Mouse (Mus musculus) embryonic fibroblast, embryonic 13.5 days (primary cell): ENCODE results near the gene Adcy5. TPM values are rescaled to one million over a fixed set of nuclear protein-coding genes. Genes with fewer than 3 reads are reported as not detected.

Source experiments
- H3K27ac ChIP-seq: 2 replicates; pipeline ENCODE4 v1.5.1; 2012; ENCODE audit warnings: low read length, control low read depth, inconsistent platforms; ENCODE audit not compliant: insufficient read depth
- H3K4me1 ChIP-seq: 2 replicates; pipeline ENCODE4 v1.6.1; 2011; ENCODE audit warnings: low read length; ENCODE audit not compliant: control insufficient read depth, insufficient read depth
- H3K4me3 ChIP-seq: 2 replicates; pipeline ENCODE4 v1.5.1; 2011; ENCODE audit warnings: mild to moderate bottlenecking, control low read depth, low read length; ENCODE audit not compliant: insufficient read depth
- CTCF ChIP-seq: IDR thresholded peaks from 2 replicates; pipeline ENCODE4 v1.5.1; 2011; ENCODE audit warnings: mild to moderate bottlenecking, control low read depth, low read length, moderate library complexity, borderline replicate concordance; ENCODE audit not compliant: insufficient read depth
- POLR2A ChIP-seq: IDR thresholded peaks from 2 replicates; pipeline ENCODE4 v1.6.1; 2011; ENCODE audit warnings: low read depth, mild to moderate bottlenecking, control low read depth, low read length, moderate library complexity
- polyA plus RNA-seq: library from polyadenylated mRNA; stranded (reverse); fragments of >200 nt; gene quantifications from 2 replicates; pipeline ENCODE4 v1.2.4, GENCODE M21; 2011; ENCODE audit warnings: low read depth; ENCODE audit not compliant: missing spikeins, insufficient read length

The Adcy5 gene
- polyA plus RNA-seq, 1 experiment, result 1.3 TPM

- Histone ChIP-seq H3K27ac (no peak overlapping the region), H3K4me1 (no peaks in the 10 kb centered on the region), H3K4me3 (no peak overlapping the region)
- no peak for TF ChIP-seq POLR2A
Measured at GRCm38 (mm10) chr16:35179082-35179481, 24.4 kb downstream of the Adcy5 start.

- H3K27ac ChIP-seq, result no peak overlapping the region
- H3K4me3 ChIP-seq, result no peak overlapping the region
- TF ChIP-seq POLR2A (no peak), CTCF (no peak)
- no peaks in the 10 kb centered on the region for H3K4me1 ChIP-seq
Measured at GRCm38 (mm10) chr16:35183161-35183560, 28.5 kb downstream of the Adcy5 start.

GRCm38 (mm10) chr16:35188111-35188510, 33.4 kb downstream of the Adcy5 start:
- no peaks in the 10 kb centered on the region for H3K4me1 ChIP-seq
- no peak for TF ChIP-seq CTCF
- TF ChIP-seq POLR2A, result no peak
- H3K4me3 ChIP-seq, result no peak overlapping the region
- H3K27ac ChIP-seq, result no peak overlapping the region

DNA sequence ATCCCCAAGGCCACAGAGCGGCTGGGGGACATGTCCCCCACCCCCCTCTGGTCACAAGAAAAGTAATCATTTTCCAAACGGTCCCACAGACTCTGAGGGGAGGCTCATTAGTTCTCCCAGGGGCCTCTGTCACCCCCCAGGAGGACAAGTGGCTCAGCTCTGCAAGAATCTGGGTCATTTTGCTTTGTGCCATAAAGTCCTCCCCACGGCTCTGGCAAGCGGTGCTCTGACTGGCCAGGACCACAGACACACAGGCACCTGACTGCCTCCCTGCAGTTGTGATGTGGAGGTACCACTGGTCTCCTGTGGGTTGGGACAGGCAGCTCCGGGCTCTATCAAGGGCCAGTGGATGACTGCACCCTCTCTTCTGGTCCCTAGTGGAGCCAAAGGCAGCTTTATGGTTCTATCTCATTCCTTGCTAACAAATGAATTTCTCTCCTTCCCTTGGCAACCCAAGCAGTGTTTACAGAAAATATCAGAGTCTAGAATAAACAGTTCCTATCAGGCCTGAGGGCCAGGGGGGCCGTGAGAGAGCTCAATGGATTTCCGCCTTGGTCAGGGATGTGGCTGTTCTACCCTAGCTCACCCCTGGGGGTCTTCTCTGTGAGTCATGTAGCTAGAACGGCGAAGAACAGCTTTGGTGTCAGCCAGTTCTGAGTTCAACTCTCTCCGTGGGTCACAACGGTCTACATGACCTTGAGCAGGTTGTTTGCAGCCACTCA, 34.9 kb downstream of the Adcy5 start:
- no peak overlapping the region for H3K4me3 ChIP-seq
- H3K27ac ChIP-seq, result no peak overlapping the region
- TF ChIP-seq CTCF, result no peak
- TF ChIP-seq POLR2A, result no peak
- no peaks in the 10 kb centered on the region for H3K4me1 ChIP-seq

GRCm38 (mm10) chr16:35190777-35191176, 36.1 kb downstream of the Adcy5 start:
- H3K4me1 ChIP-seq, result no peaks in the 10 kb centered on the region
- no peak overlapping the region for H3K4me3 ChIP-seq
- TF ChIP-seq POLR2A, result no peak
- TF ChIP-seq CTCF, result no peak
- no peak overlapping the region for H3K27ac ChIP-seq

GRCm38 (mm10) chr16:35191271-35191670, 36.6 kb downstream of the Adcy5 start:
- Histone ChIP-seq H3K4me3 (no peak overlapping the region), H3K27ac (no peak overlapping the region), H3K4me1 (no peaks in the 10 kb centered on the region)
- TF ChIP-seq CTCF, result no peak
- TF ChIP-seq POLR2A, result no peak

GRCm38 (mm10) chr16:35192471-35192870, 37.8 kb downstream of the Adcy5 start:
- Histone ChIP-seq H3K4me3 (no peak overlapping the region), H3K4me1 (no peaks in the 10 kb centered on the region), H3K27ac (no peak overlapping the region)
- TF ChIP-seq CTCF (no peak), POLR2A (no peak)

- Histone ChIP-seq H3K27ac (no peak overlapping the region), H3K4me3 (no peak overlapping the region), H3K4me1 (no peaks in the 10 kb centered on the region)
- no peak for TF ChIP-seq POLR2A
- TF ChIP-seq CTCF, result no peak
Measured at GRCm38 (mm10) chr16:35193357-35193756, 38.7 kb downstream of the Adcy5 start.

DNA sequence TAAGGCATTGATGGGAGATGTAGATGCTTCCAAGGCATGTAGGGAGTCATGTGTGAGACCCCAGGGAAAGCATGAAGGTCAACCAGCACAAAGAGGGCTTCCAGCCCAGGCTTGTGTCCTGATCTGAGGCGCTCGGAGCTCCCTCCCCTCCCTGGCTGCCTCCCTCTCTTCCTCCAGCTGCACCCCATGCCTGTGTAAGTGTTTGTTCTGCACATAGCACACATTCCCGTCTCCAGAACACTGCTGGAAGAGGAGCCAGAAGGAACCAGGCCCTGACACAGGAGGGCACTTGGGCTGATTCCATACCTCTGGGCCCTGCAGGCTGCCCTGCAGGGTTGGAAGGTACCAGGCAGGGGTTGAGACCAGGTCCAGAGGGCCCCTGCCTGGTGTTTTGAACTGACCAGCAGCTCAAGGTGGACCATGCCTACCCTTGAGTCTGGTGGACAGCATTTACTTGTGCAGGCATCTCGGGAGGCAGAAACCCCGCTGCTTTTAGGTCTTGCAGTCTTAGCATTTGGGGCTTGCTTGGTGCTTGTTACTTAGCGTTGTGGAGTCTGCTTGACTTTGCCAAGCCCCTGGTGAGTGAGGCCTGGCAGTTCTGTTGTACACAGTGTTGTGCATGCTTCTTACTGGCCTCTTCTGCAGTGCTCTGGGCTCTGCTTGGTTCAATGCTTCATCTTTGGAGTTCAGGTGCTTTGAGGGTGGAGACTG, 45.2 kb downstream of the Adcy5 start:
- no peak overlapping the region for H3K27ac ChIP-seq
- TF ChIP-seq POLR2A, result no peak
- TF ChIP-seq CTCF, result no peak
- no peak overlapping the region for H3K4me3 ChIP-seq
- H3K4me1 ChIP-seq, result no peaks in the 10 kb centered on the region

DNA sequence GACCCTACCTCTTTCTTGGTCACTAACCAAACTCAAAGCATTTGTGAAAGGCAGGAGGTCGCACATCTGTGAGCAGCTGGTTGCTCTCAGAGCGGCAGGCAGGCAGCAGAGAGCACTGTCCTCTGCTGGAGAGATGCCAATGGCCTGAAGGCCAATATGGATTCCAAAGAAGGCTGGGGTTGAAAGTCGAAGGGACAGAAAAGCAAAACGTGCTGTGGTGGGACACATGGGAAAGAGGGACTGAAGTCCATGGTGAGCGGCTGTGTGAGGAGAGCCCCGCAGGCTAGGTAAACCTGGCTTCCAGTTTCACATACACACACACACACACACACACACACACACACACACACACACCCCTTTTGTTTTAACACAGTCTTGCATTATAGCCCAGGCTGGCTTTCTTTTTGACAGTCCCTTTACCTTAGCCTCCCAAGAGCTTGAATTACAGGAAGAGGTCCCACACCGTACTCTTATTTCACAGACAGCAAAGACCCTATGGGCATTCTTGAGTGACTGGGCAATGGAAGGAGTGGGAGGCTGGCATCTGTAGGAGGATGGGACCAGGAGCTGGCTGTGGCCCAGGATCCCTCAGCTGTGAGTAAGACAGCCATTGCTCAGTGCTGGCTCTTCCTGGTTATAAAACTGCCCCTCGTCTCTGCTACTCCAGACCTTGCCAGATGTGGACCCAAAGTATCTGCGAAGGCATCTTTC, 45.9 kb downstream of the Adcy5 start:
- TF ChIP-seq CTCF (no peak), POLR2A (no peak)
- H3K27ac ChIP-seq, result no peak overlapping the region

More for the DNA sequence above, 45.9 kb downstream of the Adcy5 start:
- Histone ChIP-seq H3K4me3 (no peak overlapping the region), H3K4me1 (no peaks in the 10 kb centered on the region)
